Mouse (Mus musculus) fibroblast of lung, adult 2 months (primary cell): ENCODE measurements at regions not wholly inside any gene's neighbourhood (a gene's known extent, or its start where the extent isn't known, plus 50 kb on each side); places are given as distances from the start of the nearest gene placed in this dataset.

Source experiments
- DNase-seq: peaks from one replicate; pipeline ENCODE4 v3.0.0-alpha.2; 2011; ENCODE audit warnings: low read depth

DNA sequence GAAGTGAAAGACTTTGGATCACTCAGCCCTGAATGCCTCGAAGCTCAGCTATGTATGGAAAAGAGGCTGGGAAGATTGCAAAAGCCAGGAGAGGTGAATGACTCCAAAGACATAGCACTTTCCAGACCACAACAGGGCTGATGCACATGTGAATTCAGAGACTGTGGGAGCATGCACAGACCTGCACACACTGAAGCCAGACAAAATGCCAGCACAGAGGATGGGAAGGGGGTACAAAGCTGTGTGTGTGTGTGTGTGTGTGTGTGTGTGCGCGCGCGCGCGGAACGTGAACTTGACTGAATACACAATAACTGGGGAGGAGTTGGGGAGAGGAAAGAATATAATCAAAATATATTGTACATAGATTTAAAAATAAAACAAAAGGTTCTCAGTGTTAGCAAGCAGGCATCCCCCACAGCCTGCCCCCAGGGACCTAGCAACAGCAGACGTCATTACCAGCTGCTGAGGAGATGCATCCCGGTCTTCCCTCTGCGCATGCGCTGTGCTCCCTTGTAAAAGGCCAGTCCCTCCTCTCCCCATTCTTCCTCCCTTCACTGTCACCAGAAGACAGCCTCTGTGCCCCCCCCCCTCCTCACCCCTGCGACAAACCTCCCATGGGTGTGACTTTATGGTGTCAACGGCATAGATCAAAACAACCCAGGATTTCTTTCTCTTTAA, 89.5 kb upstream of the Mrps22 start:
- DNase-seq, result no peak

DNA sequence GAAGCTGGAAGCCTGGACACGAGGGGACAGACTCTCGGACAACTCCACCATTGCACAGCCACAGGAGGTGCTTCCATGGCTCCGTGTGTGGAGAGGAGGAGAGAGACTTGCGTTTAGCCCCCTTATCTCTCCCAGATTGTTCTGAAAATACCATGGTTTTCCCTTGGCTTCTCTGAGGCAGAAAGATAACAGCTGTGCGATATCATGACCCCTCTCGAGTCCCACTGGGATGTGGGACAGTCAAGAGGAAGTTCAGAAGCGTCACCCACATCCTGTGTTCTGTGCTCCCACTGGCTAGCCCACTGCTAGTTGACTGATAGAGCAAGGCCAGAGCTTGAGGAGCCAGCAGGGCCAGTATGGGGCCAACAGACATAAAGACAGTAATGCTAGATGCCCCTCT, 84.1 kb upstream of the Mrps22 start:
- no peak for DNase-seq

DNA sequence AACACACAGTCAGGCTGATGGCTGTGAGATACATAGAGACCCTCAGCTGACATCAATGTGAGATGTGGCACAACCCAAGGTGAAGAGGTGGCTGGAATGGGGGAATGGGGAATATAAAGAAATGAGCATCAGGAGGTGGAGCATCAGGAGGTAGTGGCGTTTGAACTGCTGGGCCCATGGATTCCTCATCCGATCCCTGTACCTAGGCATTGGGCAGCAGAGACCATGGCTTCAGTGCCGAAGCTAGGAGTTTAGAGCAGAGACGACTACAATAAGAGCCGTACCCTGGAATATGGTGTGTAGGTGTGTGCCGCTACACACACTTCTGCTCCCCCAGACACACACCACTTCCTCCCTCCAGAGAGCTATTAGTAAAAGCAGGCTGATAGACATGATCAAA, 82.9 kb upstream of the Mrps22 start:
- DNase-seq, result no peak

DNA sequence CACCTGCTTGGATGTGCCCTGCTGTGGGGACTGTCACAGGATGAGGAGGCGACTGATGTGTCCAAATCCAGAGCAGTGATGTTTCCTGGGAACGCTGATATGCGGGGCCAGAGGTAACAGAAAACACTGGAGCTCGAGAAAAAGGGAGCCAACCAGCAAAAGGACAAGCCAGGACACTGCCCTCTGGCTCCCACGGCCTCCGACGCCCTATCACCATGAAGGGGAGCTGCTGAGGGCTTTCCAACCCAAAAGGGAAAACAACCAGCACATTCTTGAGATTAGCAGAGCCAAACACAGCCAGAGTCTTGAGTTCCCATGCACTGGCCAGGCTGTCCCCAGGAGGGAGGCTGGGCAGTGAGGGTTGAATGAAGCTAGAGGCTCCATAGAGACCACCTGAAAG, 74.2 kb upstream of the Mrps22 start:
- no peak for DNase-seq

DNA sequence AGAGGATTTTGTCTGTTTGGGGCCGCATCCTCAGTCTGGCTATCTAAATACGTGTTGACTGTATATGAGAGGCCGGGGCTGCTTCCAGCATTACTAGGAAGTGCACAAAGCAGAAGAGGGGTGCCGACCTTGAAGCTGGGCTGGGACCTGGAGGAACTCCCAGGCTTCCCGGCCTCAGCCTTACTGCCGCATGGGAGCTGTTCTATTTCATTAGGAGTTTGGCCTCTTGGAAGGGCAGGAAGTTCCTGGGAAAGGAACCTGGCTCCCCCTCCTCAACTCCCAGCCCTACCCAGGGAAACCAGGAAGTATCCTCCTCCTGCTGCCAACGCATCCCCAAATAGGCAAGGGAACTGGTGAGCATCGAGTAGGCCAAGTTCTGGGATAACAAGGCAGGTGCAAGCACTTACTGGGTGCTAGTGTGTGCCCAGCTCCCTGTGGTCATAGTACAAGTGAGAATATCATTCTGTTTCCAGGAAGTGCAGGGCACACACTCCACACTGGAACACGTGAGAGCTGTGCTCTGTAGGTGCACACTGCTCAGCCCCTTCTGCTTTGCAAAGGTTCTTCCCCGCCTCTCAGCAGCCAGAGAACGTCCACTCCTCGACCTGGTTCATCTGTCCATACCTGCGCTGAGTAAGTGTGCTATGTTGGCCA, 72.1 kb upstream of the Mrps22 start:
- no peak for DNase-seq

DNA sequence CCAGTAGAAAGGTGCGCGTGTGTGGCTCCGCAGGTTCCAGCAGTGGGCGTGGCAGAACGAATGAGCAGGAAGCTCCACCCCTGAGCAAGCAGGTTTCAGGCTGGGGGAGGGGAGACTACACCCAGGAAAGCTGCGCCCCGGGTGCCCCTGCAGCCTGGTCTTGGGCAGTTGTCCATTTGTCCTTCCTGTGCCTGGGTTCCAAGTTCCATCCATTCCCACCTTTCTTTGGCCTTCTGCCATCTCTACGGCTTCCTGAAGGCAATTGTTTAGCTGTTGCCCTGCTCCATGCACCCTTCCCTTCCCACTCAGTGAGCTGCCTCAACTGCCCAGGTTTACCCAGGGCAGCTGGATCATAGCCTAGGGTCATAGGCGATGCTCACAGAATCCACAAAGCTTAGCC, 70.9 kb upstream of the Mrps22 start:
- no peak for DNase-seq

DNA sequence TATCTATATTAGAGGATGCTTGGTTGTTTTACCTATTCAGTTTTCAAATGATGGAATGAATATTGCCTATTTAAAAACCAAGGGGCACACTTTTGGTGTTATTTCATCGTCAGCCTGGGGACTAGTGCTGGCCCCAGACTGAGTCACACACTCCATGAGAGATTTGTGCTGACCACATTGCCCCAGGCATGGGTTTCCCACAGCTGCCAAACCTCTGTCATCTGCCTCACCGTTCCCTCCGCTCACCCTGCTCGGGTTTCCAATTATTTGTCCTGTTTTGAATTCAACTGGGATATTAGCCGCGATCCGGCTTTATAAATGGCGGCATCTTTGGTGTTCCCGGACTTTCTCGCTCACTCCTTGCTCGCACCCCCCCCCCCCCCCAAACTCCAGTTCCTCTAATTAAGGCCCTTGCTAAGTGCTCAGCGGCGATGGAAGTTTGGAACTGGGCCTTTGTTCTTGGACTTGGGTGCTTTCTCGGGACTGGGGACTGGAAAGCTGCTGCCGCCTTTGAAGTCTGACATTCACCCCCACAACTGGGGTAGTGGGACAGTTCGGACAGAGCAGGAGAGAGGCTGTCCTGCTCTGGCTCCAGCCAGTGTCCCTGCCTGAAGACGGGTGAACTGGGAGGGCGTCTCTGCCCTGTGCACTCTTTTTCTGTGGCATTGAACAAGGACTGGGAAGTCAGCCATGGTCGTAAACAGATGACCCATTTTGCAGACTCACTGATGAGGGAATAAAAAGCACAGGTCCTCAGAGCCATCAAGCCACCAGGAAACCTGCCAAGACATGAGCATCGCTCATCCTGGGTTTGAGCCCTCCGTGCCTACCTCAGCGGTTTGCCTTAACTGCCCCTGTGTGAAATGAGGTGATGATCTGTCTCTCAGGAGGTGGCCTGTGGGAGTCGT, 67.2 kb upstream of the Mrps22 start:
- DNase-seq, result peak; percentile 28

DNA sequence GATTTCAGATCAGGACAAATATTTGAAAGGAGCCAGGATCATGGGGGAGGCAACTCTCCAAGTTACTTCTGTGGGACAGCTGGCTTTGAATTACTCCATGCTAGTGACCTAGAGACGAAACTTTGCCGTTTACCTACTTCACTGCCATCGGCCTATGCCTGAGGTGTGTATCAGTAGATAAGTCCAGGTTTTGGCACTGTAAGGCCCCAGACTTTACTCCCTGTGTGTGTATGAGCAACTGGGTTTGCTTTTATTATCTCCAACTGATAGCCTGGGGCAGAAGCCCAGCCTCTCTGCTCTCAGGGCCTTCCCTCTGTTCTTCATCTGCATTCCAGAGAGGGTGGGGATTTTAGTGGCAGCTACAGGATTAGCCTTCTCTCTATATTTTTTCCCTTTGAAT, 65.6 kb upstream of the Mrps22 start:
- no peak for DNase-seq

DNA sequence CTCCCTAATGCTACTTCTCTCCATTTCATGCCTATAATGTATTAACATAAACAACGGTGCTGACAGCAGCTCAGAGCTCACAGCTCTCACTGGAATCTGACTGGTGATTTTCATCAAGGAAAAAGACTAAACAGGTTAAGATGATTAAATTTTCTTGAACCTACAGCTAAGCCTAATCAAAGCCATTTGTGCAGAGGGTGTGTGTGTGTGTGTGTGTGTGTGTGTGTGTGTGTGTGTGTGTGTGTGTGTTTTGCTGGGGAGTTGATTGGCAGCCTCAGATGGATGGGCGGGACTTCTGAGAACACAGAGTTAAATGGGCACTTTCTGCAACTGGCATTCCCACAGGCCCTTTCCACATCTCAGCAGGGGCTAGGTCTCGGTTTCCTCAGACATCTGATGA, 61.6 kb upstream of the Mrps22 start:
- no peak for DNase-seq

DNA sequence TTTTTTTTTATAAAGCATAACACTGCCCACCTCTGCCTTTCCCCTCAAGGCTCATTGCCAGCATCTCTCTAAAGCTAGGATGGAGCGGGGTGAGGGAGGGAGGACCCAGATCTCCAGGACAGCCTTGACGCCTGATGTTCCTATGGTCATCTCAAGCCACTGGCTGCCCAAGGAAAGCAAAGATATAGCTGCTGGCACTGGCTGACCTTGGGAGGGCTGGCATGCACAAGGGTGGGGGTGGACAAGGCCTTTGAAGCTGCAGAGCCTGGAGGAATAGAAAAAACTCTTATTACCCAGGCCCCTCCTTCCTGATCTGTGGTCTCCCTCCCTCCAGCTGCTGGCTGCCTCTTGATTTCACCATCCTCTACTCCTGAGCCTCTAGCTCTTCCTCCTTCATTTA, 50.2 kb upstream of the Mrps22 start:
- DNase-seq, result no peak
